ENCODE assay signal across 20 mouse cellular contexts in the genomic region with DNA sequence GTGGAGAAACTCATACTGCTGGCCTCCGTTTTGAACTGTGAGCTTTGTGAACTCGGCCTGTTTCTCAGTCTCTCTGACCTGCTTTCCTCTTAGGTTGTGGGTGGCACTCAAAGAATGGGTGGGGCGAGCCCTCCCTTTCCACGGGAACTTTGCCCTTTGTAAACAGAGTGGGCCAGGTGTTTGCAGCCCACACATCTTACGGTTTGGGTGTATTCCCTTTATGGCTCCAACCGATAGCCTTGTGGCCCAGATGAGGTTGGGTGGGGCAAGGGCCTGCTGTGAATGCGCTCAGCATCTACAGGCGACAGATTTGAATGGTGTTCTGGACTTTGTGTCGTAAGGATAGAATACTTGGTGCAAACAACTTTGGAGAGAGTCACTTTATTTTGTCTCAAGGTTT. TPM values are rescaled to one million over a fixed set of nuclear protein-coding genes. Genes with fewer than 3 reads are reported as not detected.
DNase-seq lines count a peak whose midpoint lies in the region; ATAC-seq lines count a peak whose summit lies in the region.
"Had no signal": no experiment of that assay in that cellular context is flagged by ENCODE, and none has a peak within 500 bp of the region (broad histone marks: within the 10 kb centered on the region; RNA-seq: fewer than 3 reads in every experiment).

No protein-coding gene starts in this region.

- no peak overlapping the region for H3K4me3 ChIP-seq in liver, embryonic 12.5 days
- no peak overlapping the region for H3K4me3 ChIP-seq in intestine, embryonic 16.5 days (ENCODE audit: low read length)
- no peak overlapping the region for H3K4me3 ChIP-seq in stomach, embryonic 15.5 days (replicated peaks)
- no peak overlapping the region for H3K4me3 ChIP-seq in embryonic facial prominence, embryonic 10.5 days
- H3K4me3 ChIP-seq: limb, embryonic 12.5 days had no signal

- 63% methylated on average over 9 of the region's 9 CpGs for WGBS in liver, embryonic 12.5 days (ENCODE audit: insufficient replicate concordance)
- WGBS in intestine, embryonic 16.5 days, result 54% methylated on average over 9 of the region's 9 CpGs
- 50% methylated on average over 9 of the region's 9 CpGs for WGBS in stomach, embryonic 15.5 days
- WGBS in embryonic facial prominence, embryonic 10.5 days, result 87% methylated on average over 9 of the region's 9 CpGs

- 0 out of 2 replicates have a peak, but pooled peaks have one; percentile 15 for ATAC-seq in liver, embryonic 12.5 days
- ATAC-seq in intestine, embryonic 16.5 days, result peak; percentile 98
- peak; percentile 75 for ATAC-seq in stomach, embryonic 15.5 days (ENCODE audit: insufficient read depth, low FRiP score, low read depth)
- ATAC-seq in cerebellum, adult (ENCODE audit: insufficient number of reproducible peaks, low FRiP score, low TSS enrichment), result no peak
- ATAC-seq: forebrain, embryonic 16.5 days had no signal

- H3K27ac ChIP-seq in liver, embryonic 12.5 days, result no peak overlapping the region
- peak overlapping the region; percentile 89 for H3K27ac ChIP-seq in intestine, embryonic 16.5 days (ENCODE audit: low read length)
- peak overlapping the region; percentile 59; the same call in 1 of the 2 replicates for H3K27ac ChIP-seq in stomach, embryonic 15.5 days
- no peak overlapping the region for H3K27ac ChIP-seq in embryonic facial prominence, embryonic 10.5 days (replicated peaks)
- H3K27ac ChIP-seq: kidney, postnatal 0 days; limb, embryonic 12.5 days; macrophage had no signal

- no peaks in the 10 kb centered on the region for H3K4me1 ChIP-seq in liver, embryonic 12.5 days
- H3K4me1 ChIP-seq in intestine, embryonic 16.5 days (ENCODE audit: control insufficient read depth, insufficient read depth, low read length), result peaks cover 23% of the 10 kb centered on the region; the same call in 1 of the 2 replicates
- H3K4me1 ChIP-seq in stomach, embryonic 15.5 days, result peaks cover 6% of the 10 kb centered on the region; the same call in 1 of the 2 replicates
- peaks cover 34% of the 10 kb centered on the region for H3K4me1 ChIP-seq in embryonic facial prominence, embryonic 10.5 days

- no peak for DNase-seq in liver
- peak; percentile 23 to 57 for DNase-seq in thymus, postnatal 36 days
- DNase-seq in right cerebral cortex, postnatal 25 days, result no peak
- no peak for DNase-seq in embryonic facial prominence, embryonic 10.5 days (ENCODE audit: low spot score)
- DNase-seq: cerebellum, postnatal 25 days; heart, adult 11 months; heart, postnatal 4 days; kidney, adult 11 months; layer of hippocampus, adult 9-11 months; lung, adult 2 months; midbrain, embryonic 14.5 days; retina, postnatal 1 day had no signal

- H3K9ac ChIP-seq in liver, embryonic 12.5 days, result no peak overlapping the region
- no peak overlapping the region for H3K9ac ChIP-seq in intestine, embryonic 16.5 days (ENCODE audit: low read depth, low read length)
- no peak overlapping the region for H3K9ac ChIP-seq in stomach, embryonic 15.5 days
- H3K9ac ChIP-seq: limb, embryonic 12.5 days had no signal

- H3K4me2 ChIP-seq in liver, embryonic 12.5 days, result no peak overlapping the region
- no peak overlapping the region for H3K4me2 ChIP-seq in intestine, embryonic 16.5 days (ENCODE audit: low read depth, low read length)
- no peak overlapping the region for H3K4me2 ChIP-seq in stomach, embryonic 15.5 days
- H3K4me2 ChIP-seq: limb, embryonic 12.5 days had no signal

- H3K36me3 ChIP-seq in liver, embryonic 12.5 days, result no peaks in the 10 kb centered on the region
- peaks cover 4% of the 10 kb centered on the region for H3K36me3 ChIP-seq in intestine, embryonic 16.5 days (ENCODE audit: control insufficient read depth, insufficient read depth, low read length)
- no peaks in the 10 kb centered on the region for H3K36me3 ChIP-seq in stomach, embryonic 15.5 days
- peaks cover 3% of the 10 kb centered on the region; the same call in 1 of the 2 replicates for H3K36me3 ChIP-seq in embryonic facial prominence, embryonic 10.5 days (replicated peaks)
- H3K36me3 ChIP-seq: limb, embryonic 12.5 days had no signal

- no peaks in the 10 kb centered on the region for H3K9me3 ChIP-seq in liver, embryonic 12.5 days (replicated peaks)
- H3K9me3 ChIP-seq in intestine, embryonic 16.5 days (ENCODE audit: control insufficient read depth, low read length), result 0 out of 2 replicates have a peak, but pooled peaks cover 4% of the 10 kb centered on the region
- no peaks in the 10 kb centered on the region for H3K9me3 ChIP-seq in stomach, embryonic 15.5 days
- peaks cover 4% of the 10 kb centered on the region; the same call in 1 of the 2 replicates for H3K9me3 ChIP-seq in embryonic facial prominence, embryonic 10.5 days
- H3K9me3 ChIP-seq: limb, embryonic 12.5 days had no signal

- H3K27me3 ChIP-seq in liver, embryonic 12.5 days (replicated peaks), result peaks cover 30% of the 10 kb centered on the region
- no peaks in the 10 kb centered on the region for H3K27me3 ChIP-seq in intestine, embryonic 16.5 days (replicated peaks; ENCODE audit: control insufficient read depth, insufficient read depth, low read length)
- H3K27me3 ChIP-seq in stomach, embryonic 15.5 days (replicated peaks), result no peaks in the 10 kb centered on the region
- peaks cover 34% of the 10 kb centered on the region for H3K27me3 ChIP-seq in embryonic facial prominence, embryonic 10.5 days (replicated peaks; ENCODE audit: low read depth, poor library complexity, severe bottlenecking)

RNA-seq across cellular contexts. Expression of a gene that starts 26.5 kb away (rescaled TPM):
- 2.1 and 2.2 TPM in 2 replicates for polyA plus RNA-seq in liver, embryonic 12.5 days (2016; fragmentation: Nextera tagmentation; extraction: Ambion mirVana)
- 10.6 and 11.0 TPM in 2 replicates for polyA plus RNA-seq in intestine, embryonic 16.5 days (2015; fragmentation: Nextera tagmentation; extraction: Ambion mirVana)
- 16.5 and 17.4 TPM in 2 replicates for polyA plus RNA-seq in stomach, embryonic 15.5 days (2015; fragmentation: Nextera tagmentation; extraction: Ambion mirVana)
- 3.4 and 3.7 TPM in 2 replicates for polyA plus RNA-seq in embryonic facial prominence, embryonic 10.5 days (2016; fragmentation: Nextera tagmentation; extraction: Ambion mirVana)
- polyA plus RNA-seq: macrophage had no signal

RNA-seq across cellular contexts. Expression of a gene that starts 59.6 kb away (rescaled TPM):
- polyA plus RNA-seq in liver, embryonic 12.5 days (2016; fragmentation: Nextera tagmentation; extraction: Ambion mirVana), result 60.8 and 63.8 TPM in 2 replicates
- polyA plus RNA-seq in intestine, embryonic 16.5 days (2015; fragmentation: Nextera tagmentation; extraction: Ambion mirVana), result 48.0 and 53.7 TPM in 2 replicates
- polyA plus RNA-seq in stomach, embryonic 15.5 days (2015; fragmentation: Nextera tagmentation; extraction: Ambion mirVana), result 39.3 and 47.8 TPM in 2 replicates
- polyA plus RNA-seq in embryonic facial prominence, embryonic 10.5 days (2016; fragmentation: Nextera tagmentation; extraction: Ambion mirVana), result 49.4 and 57.3 TPM in 2 replicates

Comparison
In these comparisons a context has a peak if more than half of its experiments do, and no peak if none do; other contexts are left out.
1. H3K27ac ChIP-seq: peak in intestine, embryonic 16.5 days (single experiment) and stomach, embryonic 15.5 days (single experiment); none in liver, embryonic 12.5 days (single experiment) and embryonic facial prominence, embryonic 10.5 days (single experiment).
2. DNase-seq: peak in thymus, postnatal 36 days (2 of 2); none in liver (single experiment), right cerebral cortex, postnatal 25 days (single experiment) and embryonic facial prominence, embryonic 10.5 days (single experiment).